Comparison of ENCODE assay signal across 1 mouse cellular context in the genomic region with DNA sequence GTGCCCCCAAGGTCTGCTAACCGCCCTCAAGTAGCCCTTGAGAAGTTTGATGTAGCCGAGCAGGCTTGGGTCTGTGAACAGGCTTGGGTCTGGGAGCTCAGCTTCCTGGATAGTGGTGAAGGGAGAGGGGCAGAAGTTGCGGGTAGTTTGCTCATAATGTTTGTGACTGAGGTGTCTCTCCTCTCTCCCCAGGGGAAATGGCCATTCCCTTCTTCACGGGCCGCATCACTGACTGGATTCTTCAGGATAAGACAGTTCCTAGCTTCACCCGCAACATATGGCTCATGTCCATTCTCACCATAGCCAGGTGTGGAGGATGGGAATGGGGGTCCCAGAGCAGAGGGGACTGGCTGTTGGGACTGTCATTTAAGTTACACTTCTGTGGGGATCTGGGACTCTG.
TF ChIP-seq lines count a peak whose summit lies in the region.

No protein-coding gene starts in this region.

TF ChIP-seq in CH12.LX, 34 proteins besides CTCF, POLR2A, EP300 and RAD21:
- TF ChIP-seq ZKSCAN1 (IDR thresholded peaks at IDR 0.05; ENCODE audit: borderline replicate concordance, low read depth, low read length) (no peak), MAZ (IDR thresholded peaks at IDR 0.05; ENCODE audit: low read depth, low read length) (no peak), JUN (IDR thresholded peaks at IDR 0.05; ENCODE audit: insufficient read depth, low read depth, low read length) (no peak), PAX5 (IDR thresholded peaks at IDR 0.05; ENCODE audit: low read length) (no peak), SIN3A (IDR thresholded peaks at IDR 0.05; ENCODE audit: low read length) (no peak), HCFC1 (IDR thresholded peaks at IDR 0.05; ENCODE audit: low read depth, low read length) (no peak), USF1 (IDR thresholded peaks at IDR 0.05; ENCODE audit: low read depth, low read length) (no peak), CHD1 (IDR thresholded peaks at IDR 0.05; ENCODE audit: low read depth, low read length) (no peak), TBP (conservative IDR thresholded peaks at IDR 0.05; ENCODE audit: low read depth, low read length) (no peak), SMC3 (IDR thresholded peaks at IDR 0.05; ENCODE audit: low read depth, low read length) (no peak)
